Mouse (Mus musculus) forebrain, embryonic 13.5 days (tissue): Measurements from ENCODE around the gene Iah1. TPM values are rescaled to one million over a fixed set of nuclear protein-coding genes. Genes with fewer than 3 reads are reported as not detected.

Experiments
- ATAC-seq: fragments of 200-750 bp; cut with Nextera tagmentation; 2 replicates; pipeline ENCODE4 v1.8.0; 2017
- H3K27ac ChIP-seq: fragments of 300-500 bp; sonication (generic); 2 replicates; pipeline ENCODE4 v1.5.1; 2015; ENCODE audit warnings: inconsistent platforms, mild to moderate bottlenecking, moderate library complexity
- H3K27me3 ChIP-seq: fragments of 300-500 bp; sonication (generic); 2 replicates; pipeline ENCODE4 v1.6.1; 2015; ENCODE audit warnings: mild to moderate bottlenecking, inconsistent platforms
- H3K36me3 ChIP-seq: fragments of 300-500 bp; sonication (generic); 2 replicates; pipeline ENCODE4 v1.6.1; 2015; ENCODE audit warnings: mild to moderate bottlenecking, inconsistent platforms; ENCODE audit not compliant: poor library complexity, severe bottlenecking
- H3K4me1 ChIP-seq: fragments of 300-500 bp; sonication (generic); 2 replicates; pipeline ENCODE4 v1.6.1; 2015; ENCODE audit warnings: inconsistent platforms
- H3K4me2 ChIP-seq: fragments of 300-500 bp; sonication (generic); 2 replicates; pipeline ENCODE4 v1.6.1; 2015; ENCODE audit warnings: inconsistent platforms, mild to moderate bottlenecking, moderate library complexity
- H3K4me3 ChIP-seq: fragments of 300-500 bp; sonication (generic); 2 replicates; pipeline ENCODE4 v1.5.1; 2015; ENCODE audit warnings: mild to moderate bottlenecking, inconsistent platforms
- H3K9ac ChIP-seq: fragments of 300-500 bp; sonication (generic); 2 replicates; pipeline ENCODE4 v1.6.1; 2015; ENCODE audit warnings: mild to moderate bottlenecking, inconsistent platforms
- H3K9me3 ChIP-seq: fragments of 300-500 bp; sonication (generic); replicated peaks from 2 replicates; pipeline ENCODE4 v1.6.1; 2016; ENCODE audit warnings: inconsistent platforms
- WGBS: fragments of 180-500 bp; shearing (Covaris S2); methylation state at CpG from one replicate; pipeline ENCODE4 v1.1.7; 2015; 5-methylcytosine and 5-hydroxymethylcytosine counted together
- polyA plus RNA-seq: library from polyadenylated mRNA; unstranded; fragments of >200 nt; fragmentation: Nextera tagmentation; extraction: Ambion mirVana; gene quantifications from 2 replicates; pipeline ENCODE4 v1.2.1, GENCODE M21; 2015

Gene Iah1
- polyA plus RNA-seq, 1 experiment from 2014 or later = 48.2 TPM

GRCm38 (mm10) chr12:21350113-21350876, 34.1 kb downstream of the Iah1 start:
- H3K27ac ChIP-seq = no peak overlapping the region

DNA sequence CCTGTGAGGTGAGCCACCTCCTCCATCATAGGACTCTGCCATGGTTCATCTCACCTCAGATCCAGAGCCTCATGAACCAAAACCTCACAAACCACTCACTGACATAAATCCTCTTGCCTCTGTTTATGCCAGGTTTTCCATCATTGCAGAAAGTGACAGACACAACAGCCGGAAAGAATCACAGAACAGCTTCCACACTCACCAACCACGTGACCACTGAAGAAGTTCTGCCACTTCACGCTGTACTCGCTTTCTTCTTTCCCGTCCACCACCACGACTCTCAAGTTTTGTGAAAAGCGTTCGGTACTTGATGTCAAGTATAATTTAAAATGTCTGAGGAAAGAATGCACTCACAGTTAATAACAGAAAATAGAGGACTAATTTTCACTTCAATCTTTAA, 37.5 kb downstream of the Iah1 start:
- Histone ChIP-seq H3K27ac (no peak overlapping the region), H3K27me3 (no peaks in the 10 kb centered on the region), H3K4me2 (no peak overlapping the region), H3K9me3 (no peaks in the 10 kb centered on the region), H3K9ac (no peak overlapping the region), H3K4me1 (no peaks in the 10 kb centered on the region), H3K4me3 (no peak overlapping the region), H3K36me3 (peaks cover 60% of the 10 kb centered on the region)
- ATAC-seq = no peak
- WGBS = 98% methylated on average over 8 of the region's 8 CpGs

More at GRCm38 (mm10) chr12:21350113-21350876, 34.1 kb downstream of the Iah1 start:
- 6% methylated on average over 7 of the region's 7 CpGs for WGBS
- Histone ChIP-seq H3K36me3 (peaks cover 59% of the 10 kb centered on the region), H3K9me3 (no peaks in the 10 kb centered on the region), H3K27me3 (no peaks in the 10 kb centered on the region), H3K9ac (no peak overlapping the region), H3K4me2 (no peak overlapping the region), H3K4me1 (no peaks in the 10 kb centered on the region), H3K4me3 (no peak overlapping the region)
- no peak for ATAC-seq

- Histone ChIP-seq H3K4me3 (no peak overlapping the region), H3K9ac (no peak overlapping the region), H3K9me3 (no peaks in the 10 kb centered on the region), H3K4me2 (no peak overlapping the region), H3K4me1 (no peaks in the 10 kb centered on the region), H3K27me3 (no peaks in the 10 kb centered on the region), H3K36me3 (peaks cover 12% of the 10 kb centered on the region; the same call in 1 of the 2 replicates), H3K27ac (no peak overlapping the region)
- WGBS = 86% methylated on average over 2 of the region's 2 CpGs
- ATAC-seq = no peak
Observed at GRCm38 (mm10) chr12:21362686-21363085, 46.5 kb downstream of the Iah1 start.

GRCm38 (mm10) chr12:21363195-21363594, 47.0 kb downstream of the Iah1 start:
- H3K4me2 ChIP-seq = no peak overlapping the region
- H3K4me3 ChIP-seq = no peak overlapping the region
- H3K36me3 ChIP-seq = peaks cover 12% of the 10 kb centered on the region; the same call in 1 of the 2 replicates
- no peak overlapping the region for H3K27ac ChIP-seq
- ATAC-seq = no peak
- H3K9me3 ChIP-seq = no peaks in the 10 kb centered on the region
- 87% methylated on average over 3 of the region's 3 CpGs for WGBS
- H3K27me3 ChIP-seq = no peaks in the 10 kb centered on the region
- H3K9ac ChIP-seq = no peak overlapping the region
- H3K4me1 ChIP-seq = no peaks in the 10 kb centered on the region

- no peak overlapping the region for H3K4me3 ChIP-seq
- no peaks in the 10 kb centered on the region for H3K9me3 ChIP-seq
- no peaks in the 10 kb centered on the region for H3K27me3 ChIP-seq
- 93% methylated on average over 10 of the region's 10 CpGs for WGBS
- no peaks in the 10 kb centered on the region for H3K4me1 ChIP-seq
- peaks cover 12% of the 10 kb centered on the region; the same call in 1 of the 2 replicates for H3K36me3 ChIP-seq
- H3K27ac ChIP-seq = no peak overlapping the region
- no peak for ATAC-seq
- H3K9ac ChIP-seq = no peak overlapping the region
- no peak overlapping the region for H3K4me2 ChIP-seq
Observed at GRCm38 (mm10) chr12:21364624-21365435, 48.6 kb downstream of the Iah1 start.

DNA sequence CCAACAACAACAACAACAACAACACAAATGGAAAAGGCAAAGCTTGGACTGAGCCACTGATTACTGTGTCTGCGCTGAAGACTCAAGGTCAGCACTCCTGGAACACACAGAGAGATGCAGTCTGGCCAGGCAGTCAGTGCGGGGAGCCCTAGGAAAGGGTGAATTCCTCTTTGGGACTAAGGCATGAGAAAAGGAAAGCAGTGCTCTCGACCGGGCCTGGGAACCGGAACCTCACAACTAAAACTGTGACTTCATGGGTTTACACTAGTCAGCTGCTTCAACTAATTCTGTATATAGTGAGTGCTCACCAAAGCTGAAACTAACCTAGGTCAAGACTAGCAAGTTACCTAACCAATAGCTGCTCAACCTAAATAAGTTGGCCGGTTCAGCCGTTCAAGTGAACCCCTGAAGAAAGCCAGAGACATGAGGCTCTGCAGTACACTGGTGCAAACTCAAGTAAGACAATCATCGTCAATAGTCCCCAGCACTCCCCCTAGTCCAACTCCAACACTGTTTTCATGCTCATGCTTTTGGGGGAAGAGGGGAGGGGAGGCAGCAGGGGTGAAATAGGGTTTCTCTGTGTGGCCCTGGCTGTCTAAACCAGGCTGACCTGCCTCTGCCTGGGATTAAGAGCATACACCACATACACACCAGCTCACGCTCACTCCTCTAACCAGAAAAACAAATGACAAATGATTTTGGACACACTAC, 52.3 kb downstream of the Iah1 start:
- Histone ChIP-seq H3K4me2 (no peak overlapping the region), H3K9me3 (no peaks in the 10 kb centered on the region), H3K9ac (no peak overlapping the region), H3K36me3 (no peaks in the 10 kb centered on the region), H3K4me3 (no peak overlapping the region), H3K27ac (no peak overlapping the region), H3K4me1 (peaks cover 9% of the 10 kb centered on the region), H3K27me3 (no peaks in the 10 kb centered on the region)
- WGBS = 96% methylated on average over 9 of the region's 9 CpGs
- ATAC-seq = no peak

DNA sequence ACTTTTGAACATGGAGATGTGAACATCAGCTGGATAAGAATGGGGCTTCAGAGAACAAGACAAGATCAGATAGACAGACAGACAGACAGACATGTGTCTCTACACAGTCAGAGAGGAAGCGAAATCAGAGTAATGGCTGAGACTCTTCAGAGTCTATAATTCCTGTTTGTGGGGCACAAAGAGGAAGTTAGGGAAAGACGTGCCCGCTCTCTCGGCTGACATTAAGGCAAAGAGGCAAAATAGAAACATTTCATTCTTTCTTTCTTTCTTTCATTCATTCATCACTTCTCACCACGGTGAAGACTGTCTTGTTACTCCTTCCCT, 52.9 kb downstream of the Iah1 start:
- Histone ChIP-seq H3K36me3 (no peaks in the 10 kb centered on the region), H3K27me3 (no peaks in the 10 kb centered on the region), H3K27ac (no peak overlapping the region), H3K4me1 (peaks cover 9% of the 10 kb centered on the region), H3K4me2 (no peak overlapping the region), H3K4me3 (no peak overlapping the region), H3K9ac (no peak overlapping the region), H3K9me3 (no peaks in the 10 kb centered on the region)
- ATAC-seq = no peak
- WGBS = 94% methylated on average over 5 of the region's 5 CpGs

- 100% methylated on average over 1 of the region's 1 CpGs for WGBS
- Histone ChIP-seq H3K27me3 (no peaks in the 10 kb centered on the region), H3K36me3 (no peaks in the 10 kb centered on the region), H3K4me3 (no peak overlapping the region), H3K4me1 (peaks cover 12% of the 10 kb centered on the region), H3K27ac (no peak overlapping the region), H3K9me3 (no peaks in the 10 kb centered on the region), H3K9ac (no peak overlapping the region), H3K4me2 (no peak overlapping the region)
- no peak for ATAC-seq
Observed at GRCm38 (mm10) chr12:21370035-21370611, 53.9 kb downstream of the Iah1 start.

- peak; percentile 98 for ATAC-seq
- Histone ChIP-seq H3K4me3 (peak within 1 kb of the TSS; percentile 71), H3K4me1 (peaks cover 14% of the 10 kb centered on the region), H3K36me3 (no peaks in the 10 kb centered on the region), H3K4me2 (peak within 1 kb of the TSS; percentile 69), H3K27me3 (no peaks in the 10 kb centered on the region), H3K9ac (peak within 1 kb of the TSS; percentile 86), H3K27ac (peak within 1 kb of the TSS; percentile 94), H3K9me3 (no peaks in the 10 kb centered on the region)
- WGBS = under 1% methylated on average over 55 of the region's 55 CpGs
Observed at GRCm38 (mm10) chr12:21373100-21373819, 57.1 kb downstream of the Iah1 start, which contains the start of gene Adam17. TSS of gene Adam17 (minus strand) at chr12:21373632.
